Mouse (Mus musculus) ES-Bruce4 (cell line): Measurements from ENCODE around the gene Tbx4.

Experiments used
- CTCF ChIP-seq: IDR thresholded peaks from one replicate; pipeline ENCODE4 v1.8.1; 2011; ENCODE audit warnings: low read depth, low read length
- EP300 ChIP-seq: IDR thresholded peaks from 2 replicates; pipeline ENCODE4 v1.6.1; 2011; ENCODE audit warnings: low read depth, low read length; ENCODE audit not compliant: insufficient read depth
- POLR2A ChIP-seq: IDR thresholded peaks from one replicate; pipeline ENCODE4 v1.8.1; 2011; ENCODE audit warnings: low read length; ENCODE audit not compliant: insufficient read depth

- TF ChIP-seq CTCF (no peak), EP300 (no peak), POLR2A (no peak)
Measured at GRCm38 (mm10) chr11:85910133-85910532, 23.9 kb downstream of the Tbx4 start.
